Mouse (Mus musculus) lung, postnatal 0 days (tissue): ENCODE results near the gene Mta3. TPM values are rescaled to one million over a fixed set of nuclear protein-coding genes. Genes with fewer than 3 reads are reported as not detected.

Experiments used
- ATAC-seq: fragments of 200-750 bp; cut with Nextera tagmentation; 2 replicates; pipeline ENCODE4 v1.8.0; 2017; ENCODE audit warnings: moderate library complexity
- DNase-seq: peaks from one replicate; pipeline ENCODE4 v3.0.0-alpha.2; 2016; ENCODE audit warnings: low spot score
- H3K27ac ChIP-seq: fragments of 300-500 bp; sonication (generic); 2 replicates; pipeline ENCODE4 v1.5.1; 2014; ENCODE audit warnings: antibody characterized with exemption, mild to moderate bottlenecking, low read length, mixed read lengths
- H3K27me3 ChIP-seq: fragments of 300-500 bp; sonication (generic); replicated peaks from 2 replicates; pipeline ENCODE4 v1.6.1; 2014; ENCODE audit warnings: low read length, mixed read lengths; ENCODE audit not compliant: insufficient read depth
- H3K36me3 ChIP-seq: fragments of 300-500 bp; sonication (generic); 2 replicates; pipeline ENCODE4 v1.6.1; 2014; ENCODE audit warnings: low read length, mixed read lengths; ENCODE audit not compliant: insufficient read depth
- H3K4me1 ChIP-seq: fragments of 300-500 bp; sonication (generic); 2 replicates; pipeline ENCODE4 v1.6.1; 2014; ENCODE audit warnings: antibody characterized with exemption, low read depth, low read length, mixed read lengths; ENCODE audit not compliant: insufficient read depth
- H3K4me2 ChIP-seq: fragments of 300-500 bp; sonication (generic); replicated peaks from 2 replicates; pipeline ENCODE4 v1.6.1; 2014; ENCODE audit warnings: low read depth, mild to moderate bottlenecking, low read length, moderate library complexity, mixed read lengths
- H3K4me3 ChIP-seq: fragments of 300-500 bp; sonication (generic); 2 replicates; pipeline ENCODE4 v1.5.1; 2014; ENCODE audit warnings: low read depth, low read length
- H3K9ac ChIP-seq: fragments of 300-500 bp; sonication (generic); replicated peaks from 2 replicates; pipeline ENCODE4 v1.6.1; 2014; ENCODE audit warnings: low read depth, mild to moderate bottlenecking
- H3K9me3 ChIP-seq: fragments of 300-500 bp; sonication (generic); 2 replicates; pipeline ENCODE4 v1.6.1; 2016; ENCODE audit warnings: low read length, mixed read lengths
- CTCF ChIP-seq: IDR thresholded peaks from 2 replicates; pipeline ENCODE4 v1.5.1; 2016; ENCODE audit warnings: antibody characterized with exemption, mild to moderate bottlenecking
- EP300 ChIP-seq: IDR thresholded peaks from 2 replicates; pipeline ENCODE4 v1.6.1; 2016; ENCODE audit warnings: antibody characterized with exemption, mild to moderate bottlenecking, control low read depth
- WGBS: fragments of 180-500 bp; shearing (Covaris S2); extraction: QIAGEN DNeasy Blood & Tissue Kit; methylation state at CpG from one replicate; pipeline ENCODE4 v1.1.7; 2014; 5-methylcytosine and 5-hydroxymethylcytosine counted together
- polyA plus RNA-seq: library from polyadenylated mRNA; unstranded; fragments of >200 nt; fragmentation: Nextera tagmentation; extraction: Ambion mirVana; gene quantifications from 2 replicates; pipeline ENCODE4 v1.2.1, GENCODE M21; 2015

Mta3 gene
- polyA plus RNA-seq, 1 experiment from 2014 or later = 32.0 TPM

GRCm38 (mm10) chr17:83720449-83720848 lies 14.5 kb downstream of the Mta3 start:
- Histone ChIP-seq H3K27me3 (no peaks in the 10 kb centered on the region), H3K9ac (no peak overlapping the region), H3K4me2 (no peak overlapping the region), H3K36me3 (no peaks in the 10 kb centered on the region), H3K9me3 (no peaks in the 10 kb centered on the region), H3K27ac (no peak overlapping the region), H3K4me1 (no peaks in the 10 kb centered on the region), H3K4me3 (no peak overlapping the region)
- WGBS = 82% methylated on average over 12 of the region's 12 CpGs
- TF ChIP-seq CTCF (no peak), EP300 (no peak)
- ATAC-seq (no peak), DNase-seq (no peak)

GRCm38 (mm10) chr17:83721157-83721556 lies 15.2 kb downstream of the Mta3 start:
- ATAC-seq (no peak), DNase-seq (no peak)
- Histone ChIP-seq H3K4me2 (no peak overlapping the region), H3K36me3 (no peaks in the 10 kb centered on the region), H3K27ac (no peak overlapping the region), H3K4me1 (no peaks in the 10 kb centered on the region), H3K9me3 (no peaks in the 10 kb centered on the region), H3K27me3 (no peaks in the 10 kb centered on the region), H3K9ac (no peak overlapping the region), H3K4me3 (no peak overlapping the region)
- WGBS = 85% methylated on average over 10 of the region's 10 CpGs
- no peak for TF ChIP-seq CTCF

GRCm38 (mm10) chr17:83723064-83723463 lies 17.1 kb downstream of the Mta3 start:
- no peaks in the 10 kb centered on the region for H3K27me3 ChIP-seq
- WGBS = 71% methylated on average over 9 of the region's 9 CpGs
- H3K4me1 ChIP-seq = no peaks in the 10 kb centered on the region
- no peak overlapping the region for H3K9ac ChIP-seq
- no peak overlapping the region for H3K27ac ChIP-seq
- no peaks in the 10 kb centered on the region for H3K36me3 ChIP-seq
- no peak overlapping the region for H3K4me3 ChIP-seq
- ATAC-seq = no peak
- no peak for DNase-seq
- no peaks in the 10 kb centered on the region for H3K9me3 ChIP-seq
- TF ChIP-seq EP300 (no peak), CTCF (no peak)
- H3K4me2 ChIP-seq = no peak overlapping the region

- 83% methylated on average over 11 of the region's 11 CpGs for WGBS
- Histone ChIP-seq H3K4me1 (no peaks in the 10 kb centered on the region), H3K36me3 (no peaks in the 10 kb centered on the region), H3K27ac (no peak overlapping the region), H3K4me3 (no peak overlapping the region), H3K4me2 (no peak overlapping the region), H3K27me3 (no peaks in the 10 kb centered on the region), H3K9me3 (no peaks in the 10 kb centered on the region), H3K9ac (no peak overlapping the region)
- DNase-seq (no peak), ATAC-seq (no peak)
- no peak for TF ChIP-seq CTCF
- no peak for TF ChIP-seq EP300
Observed at GRCm38 (mm10) chr17:83726496-83726895, 20.5 kb downstream of the Mta3 start.

- ATAC-seq (no peak), DNase-seq (peak; percentile 22)
- TF ChIP-seq EP300 (no peak), CTCF (no peak)
- Histone ChIP-seq H3K4me3 (no peak overlapping the region), H3K4me2 (no peak overlapping the region), H3K9me3 (no peaks in the 10 kb centered on the region), H3K27ac (no peak overlapping the region), H3K27me3 (no peaks in the 10 kb centered on the region), H3K4me1 (no peaks in the 10 kb centered on the region), H3K36me3 (no peaks in the 10 kb centered on the region), H3K9ac (no peak overlapping the region)
- WGBS = 85% methylated on average over 4 of the region's 4 CpGs
Observed at GRCm38 (mm10) chr17:83727707-83728106, 21.7 kb downstream of the Mta3 start.

- WGBS = 93% methylated on average over 9 of the region's 9 CpGs
Observed at GRCm38 (mm10) chr17:83729029-83729428, 23.1 kb downstream of the Mta3 start.

GRCm38 (mm10) chr17:83730123-83730522 lies 24.2 kb downstream of the Mta3 start:
- Histone ChIP-seq H3K27ac (no peak overlapping the region), H3K9ac (no peak overlapping the region), H3K4me2 (no peak overlapping the region), H3K36me3 (no peaks in the 10 kb centered on the region), H3K4me3 (no peak overlapping the region), H3K4me1 (no peaks in the 10 kb centered on the region), H3K27me3 (no peaks in the 10 kb centered on the region), H3K9me3 (no peaks in the 10 kb centered on the region)
- 90% methylated on average over 6 of the region's 6 CpGs for WGBS
- ATAC-seq (no peak), DNase-seq (no peak)
- TF ChIP-seq EP300 (no peak), CTCF (no peak)

More at GRCm38 (mm10) chr17:83729029-83729428, 23.1 kb downstream of the Mta3 start:
- Histone ChIP-seq H3K27ac (no peak overlapping the region), H3K9ac (no peak overlapping the region), H3K9me3 (no peaks in the 10 kb centered on the region), H3K4me3 (no peak overlapping the region), H3K4me1 (no peaks in the 10 kb centered on the region), H3K4me2 (no peak overlapping the region), H3K36me3 (no peaks in the 10 kb centered on the region), H3K27me3 (no peaks in the 10 kb centered on the region)
- no peak for DNase-seq
- no peak for ATAC-seq
- TF ChIP-seq CTCF (no peak), EP300 (no peak)
